Mouse (Mus musculus) spleen, embryonic (tissue): ENCODE data around the gene Tbce.

Source experiments
- CTCF ChIA-PET: fragments of 350-600 bp; sonication (Branson Sonifier 250); formaldehyde crosslinking; loops from one replicate; lab custom pipeline; 2022; lab: Charles Lee

Gene Tbce

GRCm38 (mm10) chr13:13969796-13970195, 69.6 kb downstream of the Tbce start:
- CTCF ChIA-PET, result no interaction called here

- CTCF ChIA-PET, result no interaction called here
Observed at GRCm38 (mm10) chr13:13968629-13969111, 70.8 kb downstream of the Tbce start.

GRCm38 (mm10) chr13:13966172-13966571, 73.3 kb downstream of the Tbce start:
- CTCF ChIA-PET, result no interaction called here

- CTCF ChIA-PET, result interaction anchor here (0.6 kb wide), 1 partner anchor 624 kb away, joined by 3 read pairs; no protein-coding TSS in a partner anchor
Observed at GRCm38 (mm10) chr13:13965388-13965964, 74.0 kb downstream of the Tbce start.

- CTCF ChIA-PET, result no interaction called here
Observed at GRCm38 (mm10) chr13:13961046-13961445, 78.4 kb downstream of the Tbce start.

- CTCF ChIA-PET, result no interaction called here
Observed at GRCm38 (mm10) chr13:13960211-13960610, 79.2 kb downstream of the Tbce start.

- CTCF ChIA-PET, result no interaction called here
Observed at GRCm38 (mm10) chr13:13956686-13957085, 82.8 kb downstream of the Tbce start.

GRCm38 (mm10) chr13:13954931-13955330, 84.5 kb downstream of the Tbce start:
- CTCF ChIA-PET, result no interaction called here

GRCm38 (mm10) chr13:13953874-13954832, 85.3 kb downstream of the Tbce start, which contains the start of gene B3galnt2:
Gene B3galnt2 (plus strand): TSS chr13:13954469.
- CTCF ChIA-PET, result interaction anchor here (0.6 kb wide), 1 partner anchor 663 kb away, joined by 4 read pairs; no protein-coding TSS in a partner anchor
